32 mouse cellular contexts compared by ENCODE assay signal in genomic region chr10:38108591-38108990, GRCm38 (mm10).
"Had no signal": no experiment of that assay in that cellular context is flagged by ENCODE, and none has a peak within 500 bp of the region (broad histone marks: within the 10 kb centered on the region; RNA-seq: fewer than 3 reads in every experiment).

No protein-coding gene starts in this region.

- H3K9me3 ChIP-seq: limb, embryonic 10.5 days; limb, embryonic 12.5 days; limb, embryonic 13.5 days; limb, embryonic 15.5 days; liver, embryonic 12.5 days; liver, embryonic 13.5 days; liver, embryonic 15.5 days; lung, embryonic 15.5 days; megakaryocyte, embryonic 14.5 days; midbrain, embryonic 10.5 days; midbrain, embryonic 12.5 days; midbrain, embryonic 13.5 days; midbrain, embryonic 15.5 days had no signal

- H3K4me3 ChIP-seq: left cerebral cortex, adult 2 months; limb, embryonic 10.5 days; limb, embryonic 12.5 days; limb, embryonic 13.5 days; limb, embryonic 15.5 days; liver, embryonic 12.5 days; liver, embryonic 13.5 days; liver, embryonic 15.5 days; lung, embryonic 15.5 days; megakaryocyte, embryonic 14.5 days; midbrain, embryonic 10.5 days; midbrain, embryonic 12.5 days; midbrain, embryonic 13.5 days; midbrain, embryonic 15.5 days; myocyte had no signal

- DNase-seq: left cerebral cortex, postnatal 4 days; liver; liver, embryonic 13.5 days; liver, postnatal 0 days; lung, adult 18-20 months; lung, adult 2 months; lung, embryonic 14.5 days; lung, postnatal 10 days; lung, postnatal 14 days; lung, postnatal 36 days; lung, postnatal 4 days; midbrain, embryonic 14.5 days had no signal

- H3K4me1 ChIP-seq: limb, embryonic 10.5 days; limb, embryonic 12.5 days; limb, embryonic 13.5 days; limb, embryonic 15.5 days; liver, embryonic 12.5 days; liver, embryonic 13.5 days; liver, embryonic 15.5 days; lung, embryonic 15.5 days; megakaryocyte, embryonic 14.5 days; midbrain, embryonic 10.5 days; midbrain, embryonic 12.5 days; midbrain, embryonic 13.5 days; midbrain, embryonic 15.5 days had no signal

- ATAC-seq: liver, embryonic 12.5 days; liver, postnatal 0 days; lung, postnatal 0 days; midbrain, embryonic 13.5 days; midbrain, embryonic 15.5 days; midbrain, embryonic 16.5 days had no signal

- H3K36me3 ChIP-seq: limb, embryonic 10.5 days; limb, embryonic 12.5 days; limb, embryonic 13.5 days; limb, embryonic 15.5 days; liver, embryonic 12.5 days; liver, embryonic 13.5 days; liver, embryonic 15.5 days; lung, embryonic 15.5 days; midbrain, embryonic 10.5 days; midbrain, embryonic 12.5 days; midbrain, embryonic 13.5 days; midbrain, embryonic 15.5 days had no signal

- H3K9ac ChIP-seq: limb, embryonic 12.5 days; limb, embryonic 13.5 days; limb, embryonic 15.5 days; liver, embryonic 12.5 days; liver, embryonic 13.5 days; liver, embryonic 14.5 days; liver, embryonic 15.5 days; liver, postnatal 0 days; lung, embryonic 14.5 days; lung, embryonic 15.5 days; midbrain, embryonic 12.5 days; midbrain, embryonic 13.5 days; midbrain, embryonic 15.5 days had no signal

- H3K27ac ChIP-seq: left cerebral cortex, adult 2 months; limb, embryonic 10.5 days; limb, embryonic 12.5 days; limb, embryonic 13.5 days; limb, embryonic 15.5 days; liver, embryonic 12.5 days; liver, embryonic 13.5 days; liver, embryonic 14.5 days; liver, embryonic 15.5 days; lung, embryonic 15.5 days; macrophage; midbrain, embryonic 10.5 days; midbrain, embryonic 12.5 days; midbrain, embryonic 13.5 days; midbrain, embryonic 15.5 days had no signal

- H3K27me3 ChIP-seq: limb, embryonic 12.5 days; limb, embryonic 13.5 days; limb, embryonic 15.5 days; liver, embryonic 12.5 days; liver, embryonic 13.5 days; liver, embryonic 15.5 days; lung, embryonic 15.5 days; megakaryocyte, embryonic 14.5 days; midbrain, embryonic 12.5 days; midbrain, embryonic 13.5 days; midbrain, embryonic 15.5 days had no signal

- H3K4me2 ChIP-seq: limb, embryonic 12.5 days; limb, embryonic 13.5 days; limb, embryonic 15.5 days; liver, embryonic 11.5 days; liver, embryonic 12.5 days; liver, embryonic 13.5 days; liver, embryonic 15.5 days; lung, embryonic 14.5 days; lung, embryonic 15.5 days; midbrain, embryonic 11.5 days; midbrain, embryonic 12.5 days; midbrain, embryonic 13.5 days; midbrain, embryonic 15.5 days had no signal
